Mouse (Mus musculus) embryo, embryonic 10 days (tissue): ENCODE measurements around the gene Lrp2.
A peak's percentile ranks its signal among the peaks of the same experiment; 100 is the strongest.

Experiments
- DNase-seq: peaks from one replicate; pipeline ENCODE4 v3.0.0-alpha.2; 2015; ENCODE audit warnings: low spot score

The Lrp2 gene

GRCm38 (mm10) chr2:69585886-69586398 is at the start of gene Lrp2:
TSS of gene Lrp2 (minus strand) at chr2:69586065.
- DNase-seq: peak; percentile 79

DNA sequence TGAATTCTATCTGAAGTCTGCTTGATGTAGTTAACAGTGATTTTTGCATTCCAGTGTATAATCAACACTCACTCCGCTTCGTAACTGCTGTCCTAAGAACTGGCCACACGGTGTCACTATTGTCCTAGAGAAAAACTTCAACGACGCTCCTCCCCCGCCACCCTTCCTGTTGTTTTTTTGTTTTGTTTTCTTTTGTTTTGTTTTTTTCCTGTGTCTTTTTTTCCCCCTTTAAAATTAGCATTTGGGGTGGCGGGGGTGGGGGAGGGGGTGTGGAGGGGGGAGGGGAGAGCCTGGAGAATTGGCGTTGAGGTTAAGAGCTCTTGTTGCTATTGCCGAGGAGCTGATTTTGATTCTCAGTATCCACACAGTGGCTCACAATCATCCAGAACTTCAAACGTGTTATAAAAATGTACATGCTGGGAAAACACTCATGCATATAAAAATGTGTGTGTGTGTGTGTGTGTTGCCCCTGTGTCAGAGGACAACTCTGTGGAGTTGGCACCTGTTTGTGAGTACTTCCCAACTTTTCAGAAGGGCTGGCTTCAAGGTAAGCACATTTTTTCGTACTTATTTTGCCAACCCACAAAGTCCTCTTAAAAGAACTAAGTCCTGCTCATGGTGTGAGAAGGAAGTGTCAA is 49.3 kb upstream of the Lrp2 start:
- peak; percentile 80 for DNase-seq

DNA sequence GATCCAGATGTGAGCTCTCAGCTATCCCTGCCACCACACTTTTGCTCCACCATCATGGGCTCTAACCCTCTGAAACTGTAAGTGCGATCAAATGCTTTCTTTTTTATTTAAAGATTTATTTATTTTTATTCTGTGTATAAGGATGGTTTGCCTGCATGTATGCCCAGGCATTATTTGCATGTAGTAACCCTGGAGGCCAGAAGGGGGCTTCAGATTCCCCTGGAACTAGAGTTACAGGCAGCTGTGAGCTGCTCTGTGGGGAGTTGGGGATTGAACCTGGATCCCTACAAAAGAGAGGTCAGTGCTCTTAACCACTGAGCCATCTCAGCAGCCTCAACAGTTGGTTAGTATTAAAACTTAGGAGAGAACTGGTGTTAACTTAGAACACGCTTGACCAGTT is 45.6 kb upstream of the Lrp2 start:
- DNase-seq: no peak

DNA sequence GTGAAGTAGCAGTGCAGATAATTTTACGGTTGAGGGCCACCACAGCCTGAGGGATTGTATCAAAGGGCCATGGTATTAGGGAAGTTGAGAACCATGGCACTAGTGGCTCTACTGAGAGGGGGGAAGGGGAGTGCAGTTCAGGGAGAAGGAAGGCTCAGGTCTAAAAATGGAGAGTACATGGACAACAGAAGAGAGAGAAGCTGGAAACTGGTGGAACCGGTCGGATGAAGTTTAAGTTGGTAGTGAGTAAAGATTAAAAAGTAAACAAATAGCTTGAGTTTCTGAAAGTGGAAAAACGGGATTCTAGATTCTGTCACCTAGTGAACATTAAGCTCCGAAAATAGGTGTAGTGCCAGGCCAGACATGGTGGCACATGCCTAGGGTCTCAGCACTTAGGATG is 44.9 kb upstream of the Lrp2 start:
- DNase-seq: no peak

GRCm38 (mm10) chr2:69629914-69630313 is 44.0 kb upstream of the Lrp2 start:
- no peak for DNase-seq

DNA sequence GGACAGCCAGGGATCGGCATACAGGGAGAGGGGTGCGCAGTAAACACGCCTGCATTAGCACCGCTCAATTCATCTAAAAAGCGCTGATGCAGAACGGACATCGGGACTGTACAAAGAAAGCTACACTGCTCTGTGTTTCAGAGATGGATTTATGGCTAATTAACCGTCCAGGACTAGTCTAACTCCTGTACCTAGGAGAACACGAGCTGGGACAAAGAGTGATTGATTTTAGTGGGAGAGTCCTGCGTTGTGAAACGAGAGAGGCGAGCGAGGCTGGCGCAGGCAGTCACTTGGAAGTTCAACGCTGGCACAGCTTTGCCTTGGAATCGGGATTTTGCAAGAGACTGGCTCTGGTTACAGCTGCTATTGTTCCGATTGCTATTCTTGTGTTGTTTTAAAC is 43.4 kb upstream of the Lrp2 start:
- no peak for DNase-seq

DNA sequence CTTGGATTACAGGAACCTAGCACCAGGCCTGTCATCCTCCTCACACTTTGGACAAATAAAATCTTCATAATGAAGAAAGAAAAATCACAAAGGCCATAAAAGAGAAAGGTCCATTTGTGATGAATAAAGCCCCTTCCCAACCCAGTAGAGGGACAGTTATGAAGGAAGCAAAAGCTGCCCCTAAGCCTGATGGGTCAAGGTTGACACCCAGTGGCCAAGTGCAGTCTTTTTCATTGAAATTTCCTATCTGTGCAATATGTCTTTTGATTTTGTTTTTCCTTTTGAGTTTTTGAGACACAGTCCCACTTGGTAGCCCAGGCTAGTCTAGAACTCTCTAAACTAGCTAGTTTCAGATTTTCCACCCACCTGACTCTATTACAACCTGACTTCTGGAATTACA is 33.4 kb upstream of the Lrp2 start:
- DNase-seq: no peak

- no peak for DNase-seq
Measured at GRCm38 (mm10) chr2:69618336-69618735, 32.5 kb upstream of the Lrp2 start.

GRCm38 (mm10) chr2:69613237-69613636 is 27.4 kb upstream of the Lrp2 start:
- peak; percentile 59 for DNase-seq

DNA sequence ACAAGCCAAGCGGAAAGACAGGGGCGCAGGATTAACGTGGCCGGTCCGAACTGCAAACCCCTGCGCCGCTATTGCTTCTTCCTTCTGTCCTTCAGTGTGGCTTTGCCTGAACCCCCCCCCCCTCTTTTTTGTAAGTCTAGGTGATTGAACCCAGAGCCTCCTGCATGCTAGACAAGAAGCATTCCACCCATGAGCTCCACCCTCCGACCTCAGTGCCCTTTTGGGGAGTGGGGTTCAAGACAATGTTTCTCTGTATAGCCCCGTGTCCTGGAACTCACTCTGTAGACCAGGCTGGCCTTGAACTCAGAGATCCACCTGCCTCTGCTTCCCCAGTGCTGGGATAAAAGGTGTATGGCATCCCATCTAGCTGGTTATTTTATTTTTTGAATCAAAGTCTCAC is 26.9 kb upstream of the Lrp2 start:
- no peak for DNase-seq

GRCm38 (mm10) chr2:69612237-69612636 is 26.4 kb upstream of the Lrp2 start:
- DNase-seq: peak; percentile 54

- no peak for DNase-seq
Measured at GRCm38 (mm10) chr2:69606621-69607020, 20.8 kb upstream of the Lrp2 start.

- DNase-seq: no peak
Measured at GRCm38 (mm10) chr2:69603726-69604393, 18.0 kb upstream of the Lrp2 start.

DNA sequence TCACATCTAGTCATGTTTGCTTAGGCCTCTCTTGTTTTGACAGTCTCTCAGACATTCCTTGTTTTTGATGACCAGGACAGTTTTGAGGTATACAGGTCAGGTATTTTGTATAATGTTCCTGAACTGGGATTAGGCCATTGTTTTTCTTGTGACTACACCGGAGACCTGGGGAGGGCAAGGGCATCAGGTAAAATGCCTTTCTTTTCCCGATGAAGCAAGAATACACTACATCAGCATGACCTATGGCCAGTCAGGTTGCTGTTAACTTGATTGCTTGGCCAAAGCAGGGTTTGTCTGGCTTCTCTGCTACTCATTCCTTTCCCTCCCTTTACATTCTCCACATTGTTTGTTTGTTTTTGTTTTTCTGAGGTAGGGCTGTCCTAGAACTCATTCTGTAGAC is 7.3 kb upstream of the Lrp2 start:
- no peak for DNase-seq

DNA sequence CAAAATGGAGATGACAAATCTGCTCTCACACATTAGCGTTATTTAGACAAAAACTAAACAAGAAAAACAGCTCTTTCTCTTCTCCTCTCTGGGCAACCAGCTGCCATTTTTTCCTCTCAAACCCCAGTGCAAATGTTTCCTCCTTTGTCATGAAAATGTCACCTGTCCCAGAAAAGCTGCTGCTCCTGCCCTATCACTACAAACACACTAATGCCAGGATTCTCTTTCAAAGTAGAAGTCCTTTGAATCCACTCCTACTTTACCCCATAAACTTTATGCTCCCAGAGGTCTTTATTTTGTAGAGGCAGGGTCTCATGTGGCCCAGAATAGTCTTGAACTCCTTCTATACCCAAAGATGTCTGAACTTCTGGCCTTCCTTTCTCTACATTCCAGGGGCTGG is 6.7 kb upstream of the Lrp2 start:
- DNase-seq: no peak

GRCm38 (mm10) chr2:69591966-69592505 is 6.2 kb upstream of the Lrp2 start:
- DNase-seq: no peak

GRCm38 (mm10) chr2:69590548-69590947 is 4.7 kb upstream of the Lrp2 start:
- DNase-seq: no peak

DNA sequence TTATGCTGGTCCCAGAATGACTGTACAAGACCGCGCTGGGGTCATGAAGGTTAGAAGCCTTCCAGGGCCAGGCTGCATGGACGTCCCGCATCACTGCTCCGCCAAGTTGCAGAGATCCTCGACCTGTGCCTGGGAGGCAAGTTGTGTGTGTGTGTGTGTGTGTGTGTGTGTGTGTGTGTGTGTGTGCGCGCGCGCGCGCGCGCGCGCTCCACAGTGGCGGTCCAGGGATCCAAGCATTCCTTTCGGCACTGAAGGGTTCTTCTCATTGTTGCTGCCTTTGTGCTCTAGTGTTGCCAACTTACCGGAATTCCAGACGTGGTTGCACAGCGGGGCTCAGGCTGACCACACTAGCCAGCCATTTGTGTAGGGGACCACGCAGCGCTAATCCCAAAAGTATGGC is 2.0 kb upstream of the Lrp2 start:
- peak; percentile 72 for DNase-seq

- peak; percentile 53 for DNase-seq
Measured at GRCm38 (mm10) chr2:69586821-69587728, 1.2 kb upstream of the Lrp2 start.

DNA sequence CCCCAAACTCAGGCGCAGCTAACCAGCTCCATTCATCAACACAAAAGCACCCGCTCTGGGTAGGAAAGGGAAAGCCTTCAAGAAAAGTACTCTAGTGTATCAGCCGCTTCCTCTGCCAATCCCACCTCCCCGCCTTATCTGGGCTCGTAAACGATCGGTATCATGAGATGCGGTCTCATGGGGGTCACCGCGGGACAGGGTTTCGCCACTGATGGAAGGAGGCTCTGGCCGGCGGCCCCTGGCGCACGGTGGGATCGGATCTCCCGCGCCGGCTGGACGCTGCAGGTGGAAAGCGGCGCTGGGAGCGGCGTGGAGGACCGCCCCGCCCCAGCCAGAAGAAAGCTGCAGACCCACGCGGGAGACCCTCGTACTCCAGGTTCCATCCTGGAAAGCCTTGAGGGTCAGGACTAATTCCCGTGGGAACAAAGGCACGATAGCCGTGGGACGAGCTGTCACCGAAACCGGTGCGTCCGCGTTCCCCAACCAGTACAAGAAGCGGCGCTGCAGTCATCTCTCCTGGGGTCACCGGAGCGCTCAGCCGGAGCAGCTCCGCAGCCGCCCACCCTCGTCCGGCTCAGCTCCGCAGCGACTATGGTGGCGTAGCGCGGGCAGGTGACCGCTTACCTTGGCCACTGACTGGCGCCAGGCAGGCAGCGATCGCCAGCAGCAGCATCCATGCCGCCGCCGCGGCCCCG is 527 bp downstream of the Lrp2 start:
- peak; percentile 57 for DNase-seq

DNA sequence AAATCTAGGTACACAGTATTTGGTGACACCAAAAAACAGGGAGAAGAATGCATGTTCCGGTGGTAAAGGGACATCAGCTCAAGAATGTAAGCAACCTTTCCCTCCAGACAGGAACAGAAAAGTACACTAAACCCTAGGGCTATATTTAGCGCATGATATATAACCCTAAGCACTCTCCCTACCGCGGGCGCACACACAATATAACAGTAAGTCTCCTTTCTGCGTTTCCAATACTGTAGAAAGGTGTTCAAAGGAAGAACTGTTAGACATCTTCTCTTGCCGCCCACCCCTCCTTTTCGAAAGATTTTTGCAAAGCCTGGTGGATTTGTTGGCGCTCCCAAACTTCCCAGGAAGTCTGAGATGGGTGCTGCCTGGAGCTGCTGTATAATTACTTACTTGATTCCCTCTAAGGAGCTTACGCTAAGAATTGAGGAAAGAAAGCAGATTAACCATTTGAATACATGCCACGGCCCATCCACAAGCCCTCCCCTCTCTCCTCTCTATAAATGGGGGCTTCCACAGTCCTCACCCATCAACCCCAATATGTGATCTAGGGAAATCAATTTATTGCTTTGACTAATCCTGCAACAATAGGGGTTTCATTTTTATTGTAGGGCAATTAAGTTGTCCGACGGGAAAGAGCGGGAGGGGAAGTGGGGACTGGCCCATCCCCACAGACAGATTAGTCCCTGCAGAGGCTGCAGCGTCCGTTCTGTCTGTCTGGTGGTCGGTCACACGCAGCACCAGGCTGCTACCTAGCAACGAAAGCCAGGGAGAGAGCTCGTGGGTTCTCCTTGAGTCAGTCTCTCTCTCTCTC is 1.5 kb downstream of the Lrp2 start:
- DNase-seq: peak; percentile 65
